Mouse (Mus musculus): ENCODE measurements around the gene Slc51a.

- no peak for TF ChIP-seq CTCF (IDR thresholded peaks at IDR 0.05)
- TF ChIP-seq EP300 (IDR thresholded peaks at IDR 0.05) = no peak
Measured at GRCm38 (mm10) chr16:32468488-32468887, 19.2 kb downstream of the Slc51a start.
